6 mouse cellular contexts compared by ENCODE assay signal in the genomic region with DNA sequence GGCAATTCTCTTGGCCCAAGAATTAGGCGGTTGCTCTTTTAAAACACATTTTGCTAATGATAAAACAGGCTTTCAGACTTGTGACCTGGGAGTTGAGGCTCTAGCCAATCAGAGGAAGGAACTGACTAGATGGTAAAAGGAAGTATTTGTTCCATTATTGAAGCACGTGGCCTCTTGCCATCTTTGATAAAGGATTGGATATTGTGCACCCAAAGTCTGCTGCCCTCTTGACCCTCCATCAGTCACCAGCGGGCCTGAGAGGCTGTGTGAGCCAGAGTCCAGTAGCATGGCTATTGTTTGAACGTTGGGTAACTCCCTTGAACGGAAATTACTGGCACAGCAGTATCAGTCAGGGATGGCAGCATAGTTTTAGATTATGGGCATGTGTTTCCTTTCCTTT.
"Had no signal": no experiment of that assay in that cellular context is flagged by ENCODE, and none has a peak within 500 bp of the region (broad histone marks: within the 10 kb centered on the region; RNA-seq: fewer than 3 reads in every experiment).

No protein-coding gene starts in this region.

- H3K4me3 ChIP-seq: limb, embryonic 13.5 days; liver, embryonic 12.5 days; midbrain, embryonic 10.5 days had no signal

- H3K4me1 ChIP-seq: liver, embryonic 12.5 days had no signal

- DNase-seq: kidney, adult 8-10 months; left cerebral cortex, postnatal 4 days; right cerebral cortex, postnatal 14 days had no signal
